Mouse (Mus musculus) lung, adult 2 months (tissue): Measurements from ENCODE around the gene Serpina7. TPM values are rescaled to one million over a fixed set of nuclear protein-coding genes. Genes with fewer than 3 reads are reported as not detected.

Experiments
- DNase-seq: peaks from one replicate; pipeline ENCODE4 v3.0.0; 2022
- H3K4me1 ChIP-seq: fragments of 200-500 bp; 2 replicates; pipeline ENCODE4 v1.6.1; 2011; ENCODE audit warnings: low read length; ENCODE audit not compliant: control insufficient read depth, insufficient read depth
- H3K4me3 ChIP-seq: fragments of 200-500 bp; replicated peaks from 2 replicates; pipeline ENCODE3; 2011; ENCODE audit warnings: low read depth, mild to moderate bottlenecking, control low read depth, low read length; ENCODE audit errors: extremely low read depth
- CTCF ChIP-seq: fragments of 200-500 bp; IDR thresholded peaks from 2 replicates; pipeline ENCODE4 v1.5.1; 2011; ENCODE audit warnings: mild to moderate bottlenecking, low read length, control low read depth; ENCODE audit not compliant: insufficient read depth
- POLR2A ChIP-seq: fragments of 200-500 bp; IDR thresholded peaks from 2 replicates; pipeline ENCODE4 v1.6.1; 2011; ENCODE audit warnings: low read depth, mild to moderate bottlenecking, control low read depth, low read length, borderline replicate concordance; ENCODE audit errors: extremely low read depth
- WGBS: fragments of 180-500 bp; shearing (Covaris S2); methylation state at CpG from one replicate; pipeline ENCODE4 v1.1.7; 2018; 5-methylcytosine and 5-hydroxymethylcytosine counted together
- polyA plus RNA-seq: library from polyadenylated mRNA; depleted of rRNA; stranded (reverse); fragments of >200 nt; gene quantifications from 2 replicates; pipeline ENCODE4 v1.2.3, GENCODE M21; 2012; rRNA removed

The Serpina7 gene
- 0.15 TPM in 2 replicates for polyA plus RNA-seq

- TF ChIP-seq POLR2A, result no peak
- TF ChIP-seq CTCF, result no peak
- DNase-seq, result no peak
- no peak within 1 kb of the TSS for H3K4me3 ChIP-seq
Observed at GRCm38 (mm10) chrX:139085077-139085476, at the start of gene Serpina7. Gene Serpina7 (minus strand): TSS chrX:139085236.

GRCm38 (mm10) chrX:139134031-139134430, 49.0 kb upstream of the Serpina7 start:
- no peak for DNase-seq
- H3K4me3 ChIP-seq, result no peak overlapping the region
- 63% methylated on average over 4 of the region's 4 CpGs for WGBS
- TF ChIP-seq CTCF, result no peak
- no peak for TF ChIP-seq POLR2A
- no peaks in the 10 kb centered on the region for H3K4me1 ChIP-seq

More at GRCm38 (mm10) chrX:139085077-139085476, at the start of gene Serpina7:
- no peaks in the 10 kb centered on the region for H3K4me1 ChIP-seq

GRCm38 (mm10) chrX:139097197-139097596, 12.2 kb upstream of the Serpina7 start:
- 49% methylated on average over 1 of the region's 1 CpGs for WGBS
- Histone ChIP-seq H3K4me1 (no peaks in the 10 kb centered on the region), H3K4me3 (no peak overlapping the region)
- no peak for TF ChIP-seq CTCF
- TF ChIP-seq POLR2A, result no peak
- DNase-seq, result no peak

- TF ChIP-seq CTCF, result no peak
- 89% methylated on average over 1 of the region's 1 CpGs for WGBS
- Histone ChIP-seq H3K4me1 (no peaks in the 10 kb centered on the region), H3K4me3 (no peak within 1 kb of the TSS)
- no peak for DNase-seq
Observed at GRCm38 (mm10) chrX:139085943-139086342, 907 bp upstream of the Serpina7 start, which contains the start of gene 4930513O06Rik. Gene 4930513O06Rik (plus strand): TSS chrX:139086243.

GRCm38 (mm10) chrX:139078493-139078892, 6.5 kb downstream of the Serpina7 start:
- TF ChIP-seq POLR2A, result no peak
- no peak for TF ChIP-seq CTCF
- no peak overlapping the region for H3K4me3 ChIP-seq
- 89% methylated on average over 2 of the region's 2 CpGs for WGBS

GRCm38 (mm10) chrX:139064078-139064477, 21.0 kb downstream of the Serpina7 start:
- H3K4me3 ChIP-seq, result no peak overlapping the region
- 57% methylated on average over 5 of the region's 5 CpGs for WGBS
- no peak for TF ChIP-seq CTCF
- no peak for TF ChIP-seq POLR2A

More at GRCm38 (mm10) chrX:139078493-139078892, 6.5 kb downstream of the Serpina7 start:
- no peak for DNase-seq
- H3K4me1 ChIP-seq, result no peaks in the 10 kb centered on the region

GRCm38 (mm10) chrX:139053149-139053548, 31.9 kb downstream of the Serpina7 start:
- no peak overlapping the region for H3K4me3 ChIP-seq
- 65% methylated on average over 1 of the region's 1 CpGs for WGBS
- H3K4me1 ChIP-seq, result no peaks in the 10 kb centered on the region
- TF ChIP-seq CTCF (no peak), POLR2A (no peak)
- no peak for DNase-seq

More at GRCm38 (mm10) chrX:139064078-139064477, 21.0 kb downstream of the Serpina7 start:
- no peak for DNase-seq
- H3K4me1 ChIP-seq, result no peaks in the 10 kb centered on the region

GRCm38 (mm10) chrX:139051976-139052375, 33.1 kb downstream of the Serpina7 start:
- H3K4me3 ChIP-seq, result no peak overlapping the region
- no peak for DNase-seq
- H3K4me1 ChIP-seq, result no peaks in the 10 kb centered on the region
- 45% methylated on average over 1 of the region's 1 CpGs for WGBS
- TF ChIP-seq CTCF (no peak), POLR2A (no peak)

- DNase-seq, result no peak
- Histone ChIP-seq H3K4me1 (no peaks in the 10 kb centered on the region), H3K4me3 (no peak overlapping the region)
- TF ChIP-seq POLR2A (no peak), CTCF (no peak)
- 83% methylated on average over 1 of the region's 1 CpGs for WGBS
Observed at GRCm38 (mm10) chrX:139041148-139041547, 43.9 kb downstream of the Serpina7 start.

- no peak for TF ChIP-seq POLR2A
- no peak for TF ChIP-seq CTCF
- 50% methylated on average over 2 of the region's 2 CpGs for WGBS
- no peak for DNase-seq
- H3K4me3 ChIP-seq, result no peak overlapping the region
- no peaks in the 10 kb centered on the region for H3K4me1 ChIP-seq
Observed at GRCm38 (mm10) chrX:139039314-139039713, 45.7 kb downstream of the Serpina7 start.
